Comparison of ENCODE assay signal across 29 mouse cellular contexts in genomic region chr11:95102161-95102904, GRCm38 (mm10). TPM values are rescaled to one million over a fixed set of nuclear protein-coding genes. Genes with fewer than 3 reads are reported as not detected.
DNase-seq lines count a peak whose midpoint lies in the region; ATAC-seq lines count a peak whose summit lies in the region.
"Had no signal": no experiment of that assay in that cellular context is flagged by ENCODE, and none has a peak within 500 bp of the region (broad histone marks: within the 10 kb centered on the region; RNA-seq: fewer than 3 reads in every experiment).

No protein-coding gene starts in this region.

- peaks cover 10% of the 10 kb centered on the region for H3K4me1 ChIP-seq in hindbrain, embryonic 16.5 days (ENCODE audit: control insufficient read depth, insufficient read depth, low read depth, low read length)
- H3K4me1 ChIP-seq in hindbrain, embryonic 13.5 days (replicated peaks) = peaks cover 17% of the 10 kb centered on the region

- H3K27ac ChIP-seq in hindbrain, embryonic 16.5 days (ENCODE audit: low read depth, low read length) = no peak overlapping the region
- H3K27ac ChIP-seq in hindbrain, embryonic 13.5 days = no peak overlapping the region
- H3K27ac ChIP-seq: embryonic facial prominence, embryonic 15.5 days; heart, embryonic 13.5 days; liver, embryonic 15.5 days; midbrain, embryonic 10.5 days; neural tube, embryonic 15.5 days; stomach, embryonic 15.5 days had no signal

- DNase-seq in kidney, postnatal 36 days = peak; percentile 48 to 66
- no peak for DNase-seq in kidney, postnatal 4 days
- peak; percentile 55 for DNase-seq in lung, postnatal 14 days
- DNase-seq in lung, postnatal 25 days (ENCODE audit: low spot score) = no peak
- peak; percentile 65 for DNase-seq in lung, postnatal 36 days
- DNase-seq in gastrocnemius, postnatal 14 days = no peak
- DNase-seq: adrenal gland, postnatal 25 days; B cell, adult 2 months; cerebellum, adult 9-10 months; gastrocnemius, postnatal 10 days; heart, adult 18-20 months; heart, postnatal 14 days; right cerebral cortex, adult 18-20 months; thymus, postnatal 25 days had no signal

- no peaks in the 10 kb centered on the region for H3K36me3 ChIP-seq in hindbrain, embryonic 16.5 days (ENCODE audit: control insufficient read depth, insufficient read depth, low read length)
- H3K36me3 ChIP-seq in hindbrain, embryonic 13.5 days = no peaks in the 10 kb centered on the region
- H3K36me3 ChIP-seq: embryonic facial prominence, embryonic 15.5 days; heart, embryonic 13.5 days; kidney, embryonic 15.5 days; liver, embryonic 15.5 days; midbrain, embryonic 10.5 days; neural tube, embryonic 15.5 days; stomach, embryonic 15.5 days had no signal

- intact Hi-C loops in gastrocnemius, postnatal 14 days (cut with DNase I; ENCODE audit: low total_unique reads) = no loop called here

- no peaks in the 10 kb centered on the region for H3K9me3 ChIP-seq in hindbrain, embryonic 16.5 days (ENCODE audit: control insufficient read depth, low read length)
- no peaks in the 10 kb centered on the region for H3K9me3 ChIP-seq in hindbrain, embryonic 13.5 days
- H3K9me3 ChIP-seq: embryonic facial prominence, embryonic 15.5 days; kidney, embryonic 15.5 days; liver, embryonic 15.5 days; midbrain, embryonic 10.5 days; neural tube, embryonic 15.5 days; stomach, embryonic 15.5 days had no signal

- H3K9ac ChIP-seq in hindbrain, embryonic 16.5 days (ENCODE audit: low read depth, low read length) = no peak overlapping the region
- H3K9ac ChIP-seq in hindbrain, embryonic 13.5 days = no peak overlapping the region
- H3K9ac ChIP-seq: embryonic facial prominence, embryonic 15.5 days; heart, embryonic 13.5 days; kidney, embryonic 15.5 days; liver, embryonic 15.5 days; neural tube, embryonic 15.5 days; stomach, embryonic 15.5 days had no signal

- H3K27me3 ChIP-seq in hindbrain, embryonic 16.5 days (replicated peaks; ENCODE audit: control insufficient read depth, insufficient read depth, low read length) = peaks cover 2% of the 10 kb centered on the region
- H3K27me3 ChIP-seq in hindbrain, embryonic 13.5 days = peaks cover 32% of the 10 kb centered on the region; the same call in 1 of the 2 replicates
- H3K27me3 ChIP-seq: neural tube, embryonic 15.5 days had no signal

- ATAC-seq in hindbrain, embryonic 16.5 days = 0 out of 2 replicates have a peak, but pooled peaks have one; percentile 29
- no peak for ATAC-seq in hindbrain, embryonic 13.5 days (ENCODE audit: low FRiP score)
- ATAC-seq: forebrain, embryonic 14.5 days had no signal

- no peak overlapping the region for H3K4me2 ChIP-seq in hindbrain, embryonic 16.5 days (ENCODE audit: low read length)
- no peak overlapping the region for H3K4me2 ChIP-seq in hindbrain, embryonic 13.5 days
- H3K4me2 ChIP-seq: embryonic facial prominence, embryonic 15.5 days; heart, embryonic 13.5 days; kidney, embryonic 15.5 days; liver, embryonic 15.5 days; neural tube, embryonic 15.5 days; stomach, embryonic 15.5 days had no signal

- 79% methylated on average over 19 of the region's 19 CpGs for WGBS in hindbrain, embryonic 16.5 days
- WGBS in hindbrain, embryonic 13.5 days = 94% methylated on average over 19 of the region's 19 CpGs

- H3K4me3 ChIP-seq in hindbrain, embryonic 16.5 days (ENCODE audit: low read length) = no peak overlapping the region
- H3K4me3 ChIP-seq in hindbrain, embryonic 13.5 days = no peak overlapping the region
- H3K4me3 ChIP-seq: embryonic facial prominence, embryonic 15.5 days; heart, embryonic 13.5 days; kidney, embryonic 15.5 days; liver, embryonic 15.5 days; midbrain, embryonic 10.5 days; neural tube, embryonic 15.5 days; stomach, embryonic 15.5 days had no signal

RNA-seq across cellular contexts. Expression of gene Dlx3, which starts 17.6 kb away (rescaled TPM):
- 0.19 and 0.32 TPM in 2 replicates for polyA plus RNA-seq in hindbrain, embryonic 16.5 days (2015; fragmentation: Nextera tagmentation; extraction: Ambion mirVana)
- 0.44 and 0.49 TPM in 2 replicates for polyA plus RNA-seq in hindbrain, embryonic 13.5 days (2015; fragmentation: Nextera tagmentation; extraction: Ambion mirVana)
- not detected for total RNA-seq in gastrocnemius, postnatal 14 days (2021)
- total RNA-seq: adrenal gland, postnatal 25 days; common myeloid progenitor, adult 5-6 weeks; heart, adult 18-20 months; heart, postnatal 14 days; left cerebral cortex, postnatal 14 days; MEL had no signal
- polyA plus RNA-seq: forebrain, embryonic 14.5 days; heart, embryonic 13.5 days had no signal

RNA-seq across cellular contexts. Expression of gene Itga3, which starts 25.7 kb away (rescaled TPM):
- polyA plus RNA-seq in hindbrain, embryonic 16.5 days (2015; fragmentation: Nextera tagmentation; extraction: Ambion mirVana) = 16.7 and 19.3 TPM in 2 replicates
- polyA plus RNA-seq in hindbrain, embryonic 13.5 days (2015; fragmentation: Nextera tagmentation; extraction: Ambion mirVana) = 10.3 and 11.4 TPM in 2 replicates
- total RNA-seq in gastrocnemius, postnatal 14 days (2021) = 1 to 10 TPM; 3.5 to 4.0 TPM
- total RNA-seq: MEL had no signal

RNA-seq across cellular contexts. Expression of gene Dlx4, which starts 43.7 kb away (rescaled TPM):
- polyA plus RNA-seq in hindbrain, embryonic 16.5 days (2015; fragmentation: Nextera tagmentation; extraction: Ambion mirVana) = not detected in 2 replicates
- polyA plus RNA-seq in hindbrain, embryonic 13.5 days (2015; fragmentation: Nextera tagmentation; extraction: Ambion mirVana) = 0.17 TPM in 1 of 2 replicates, not detected in the other
- total RNA-seq in gastrocnemius, postnatal 14 days (2021) = not detected
- total RNA-seq: adrenal gland, postnatal 25 days; common myeloid progenitor, adult 5-6 weeks; left cerebral cortex, postnatal 14 days; MEL had no signal
- polyA plus RNA-seq: forebrain, embryonic 14.5 days; hindbrain, embryonic 11.5 days; intestine, embryonic 14.5 days; kidney, embryonic 15.5 days; neural tube, embryonic 15.5 days had no signal

Comparison
In these comparisons a context has a peak if more than half of its experiments do, and no peak if none do; other contexts are left out.
1. DNase-seq: peak in kidney, postnatal 36 days (2 of 2), lung, postnatal 14 days (single experiment) and lung, postnatal 36 days (single experiment); none in kidney, postnatal 4 days (0 of 2), lung, postnatal 25 days (single experiment) and gastrocnemius, postnatal 14 days (single experiment).